Mouse (Mus musculus) hindbrain, embryonic 11.5 days (tissue): ENCODE data around the gene Ifngr2. TPM values are rescaled to one million over a fixed set of nuclear protein-coding genes. Genes with fewer than 3 reads are reported as not detected.

Experiments used
- ATAC-seq: fragments of 200-750 bp; cut with Nextera tagmentation; 2 replicates; pipeline ENCODE4 v1.8.0; 2017; ENCODE audit warnings: mild to moderate bottlenecking, moderate TSS enrichment, moderate library complexity; ENCODE audit not compliant: low FRiP score
- DNase-seq: peaks from one replicate; pipeline ENCODE4 v3.0.0-alpha.2; 2015; ENCODE audit warnings: low spot score
- H3K27ac ChIP-seq: fragments of 300-500 bp; sonication (generic); 2 replicates; pipeline ENCODE4 v1.5.1; 2014; ENCODE audit warnings: mild to moderate bottlenecking, low read depth, low read length
- H3K27me3 ChIP-seq: fragments of 300-500 bp; sonication (generic); 2 replicates; pipeline ENCODE4 v1.6.1; 2014; ENCODE audit warnings: mild to moderate bottlenecking, low read length, moderate library complexity, mixed read lengths; ENCODE audit not compliant: control insufficient read depth, insufficient read depth
- H3K36me3 ChIP-seq: fragments of 300-500 bp; sonication (generic); 2 replicates; pipeline ENCODE4 v1.6.1; 2014; ENCODE audit warnings: mild to moderate bottlenecking, low read length, moderate library complexity, mixed read lengths; ENCODE audit not compliant: control insufficient read depth, insufficient read depth
- H3K4me1 ChIP-seq: fragments of 300-500 bp; sonication (generic); replicated peaks from 2 replicates; pipeline ENCODE4 v1.6.1; 2014; ENCODE audit warnings: low read length, mixed read lengths; ENCODE audit not compliant: control insufficient read depth, insufficient read depth
- H3K4me2 ChIP-seq: fragments of 300-500 bp; sonication (generic); replicated peaks from 2 replicates; pipeline ENCODE4 v1.6.1; 2014; ENCODE audit warnings: mild to moderate bottlenecking, low read depth, low read length
- H3K4me3 ChIP-seq: fragments of 300-500 bp; sonication (generic); 2 replicates; pipeline ENCODE4 v1.5.1; 2014; ENCODE audit warnings: low read depth, low read length
- H3K9ac ChIP-seq: fragments of 300-500 bp; sonication (generic); 2 replicates; pipeline ENCODE4 v1.6.1; 2014; ENCODE audit warnings: low read depth, low read length
- H3K9me3 ChIP-seq: fragments of 300-500 bp; sonication (generic); 2 replicates; pipeline ENCODE4 v1.6.1; 2016; ENCODE audit warnings: low read length; ENCODE audit not compliant: control insufficient read depth
- WGBS: fragments of 180-500 bp; shearing (Covaris S2); extraction: QIAGEN DNeasy Blood & Tissue Kit; methylation state at CpG from one replicate; pipeline ENCODE4 v1.1.7; 2014; 5-methylcytosine and 5-hydroxymethylcytosine counted together
- polyA plus RNA-seq: library from polyadenylated mRNA; unstranded; fragments of >200 nt; fragmentation: Nextera tagmentation; extraction: Ambion mirVana; gene quantifications from 2 replicates; pipeline ENCODE4 v1.2.1, GENCODE M21; 2014

The Ifngr2 gene
- polyA plus RNA-seq: 35.1 and 36.8 TPM in 2 replicates

- under 1% methylated on average over 51 of the region's 74 CpGs for WGBS
- DNase-seq (peak; percentile 65), ATAC-seq (peak; percentile 91)
- no peaks in the 10 kb centered on the region for H3K36me3 ChIP-seq
- no peak within 1 kb of the TSS for H3K27ac ChIP-seq
- no peaks in the 10 kb centered on the region; the same call in 1 of the 2 replicates for H3K4me1 ChIP-seq
- H3K9me3 ChIP-seq: no peaks in the 10 kb centered on the region
- peak within 1 kb of the TSS; percentile 73 for H3K4me3 ChIP-seq
- H3K9ac ChIP-seq: peak within 1 kb of the TSS; percentile 89
- H3K4me2 ChIP-seq: peak within 1 kb of the TSS; percentile 89
- H3K27me3 ChIP-seq: no peaks in the 10 kb centered on the region
Measured at GRCm38 (mm10) chr16:91546836-91547741, at the start of gene Ifngr2. Ifngr2 (plus strand) TSS chr16:91547072.

GRCm38 (mm10) chr16:91498041-91498440 lies 48.8 kb upstream of the Ifngr2 start:
- Histone ChIP-seq H3K4me1 (no peaks in the 10 kb centered on the region), H3K36me3 (peaks cover 5% of the 10 kb centered on the region; the same call in 1 of the 2 replicates), H3K27me3 (no peaks in the 10 kb centered on the region), H3K27ac (no peak overlapping the region), H3K4me2 (no peak overlapping the region), H3K9me3 (no peaks in the 10 kb centered on the region), H3K4me3 (no peak overlapping the region), H3K9ac (no peak overlapping the region)
- ATAC-seq: no peak
- no peak for DNase-seq
- 91% methylated on average over 7 of the region's 7 CpGs for WGBS

- no peak overlapping the region for H3K4me3 ChIP-seq
- H3K9me3 ChIP-seq: no peaks in the 10 kb centered on the region
- no peak for ATAC-seq
- WGBS: 92% methylated on average over 7 of the region's 7 CpGs
- H3K36me3 ChIP-seq: peaks cover 12% of the 10 kb centered on the region
- no peaks in the 10 kb centered on the region for H3K4me1 ChIP-seq
- H3K27ac ChIP-seq: no peak overlapping the region
- DNase-seq: no peak
- no peaks in the 10 kb centered on the region for H3K27me3 ChIP-seq
- H3K9ac ChIP-seq: no peak overlapping the region
- no peak overlapping the region for H3K4me2 ChIP-seq
Measured at GRCm38 (mm10) chr16:91504701-91505100, 42.2 kb upstream of the Ifngr2 start.

GRCm38 (mm10) chr16:91505116-91505601 lies 41.7 kb upstream of the Ifngr2 start:
- no peaks in the 10 kb centered on the region for H3K9me3 ChIP-seq
- H3K36me3 ChIP-seq: peaks cover 12% of the 10 kb centered on the region
- no peak overlapping the region for H3K9ac ChIP-seq
- H3K27me3 ChIP-seq: no peaks in the 10 kb centered on the region
- H3K4me2 ChIP-seq: no peak overlapping the region
- no peak for DNase-seq
- no peak for ATAC-seq
- H3K4me3 ChIP-seq: no peak overlapping the region
- H3K4me1 ChIP-seq: no peaks in the 10 kb centered on the region
- 87% methylated on average over 15 of the region's 15 CpGs for WGBS
- H3K27ac ChIP-seq: no peak overlapping the region

GRCm38 (mm10) chr16:91506396-91506795 lies 40.5 kb upstream of the Ifngr2 start:
- no peak for ATAC-seq
- Histone ChIP-seq H3K9ac (no peak overlapping the region), H3K9me3 (no peaks in the 10 kb centered on the region), H3K27ac (no peak overlapping the region), H3K4me2 (no peak overlapping the region), H3K27me3 (no peaks in the 10 kb centered on the region), H3K4me3 (no peak overlapping the region), H3K36me3 (peaks cover 12% of the 10 kb centered on the region), H3K4me1 (no peaks in the 10 kb centered on the region)
- WGBS: 95% methylated on average over 12 of the region's 12 CpGs
- DNase-seq: no peak

- H3K4me2 ChIP-seq: no peak overlapping the region
- no peaks in the 10 kb centered on the region for H3K4me1 ChIP-seq
- H3K9me3 ChIP-seq: no peaks in the 10 kb centered on the region
- no peaks in the 10 kb centered on the region for H3K36me3 ChIP-seq
- 34% methylated on average over 7 of the region's 7 CpGs for WGBS
- no peak overlapping the region for H3K27ac ChIP-seq
- no peak overlapping the region for H3K9ac ChIP-seq
- no peaks in the 10 kb centered on the region for H3K27me3 ChIP-seq
- DNase-seq (peak; percentile 88), ATAC-seq (peak; percentile 56)
- no peak overlapping the region for H3K4me3 ChIP-seq
Measured at GRCm38 (mm10) chr16:91512161-91512787, 34.6 kb upstream of the Ifngr2 start.

- no peaks in the 10 kb centered on the region for H3K27me3 ChIP-seq
- no peaks in the 10 kb centered on the region for H3K4me1 ChIP-seq
- WGBS: 91% methylated on average over 6 of the region's 6 CpGs
- ATAC-seq: no peak
- no peak for DNase-seq
- no peak overlapping the region for H3K4me2 ChIP-seq
- no peak overlapping the region for H3K27ac ChIP-seq
- H3K9ac ChIP-seq: no peak overlapping the region
- no peaks in the 10 kb centered on the region for H3K36me3 ChIP-seq
- H3K9me3 ChIP-seq: no peaks in the 10 kb centered on the region
- H3K4me3 ChIP-seq: no peak overlapping the region
Measured at GRCm38 (mm10) chr16:91513099-91513498, 33.8 kb upstream of the Ifngr2 start.

- no peak for DNase-seq
- WGBS: 83% methylated on average over 7 of the region's 7 CpGs
- H3K4me2 ChIP-seq: no peak overlapping the region
- no peak for ATAC-seq
- H3K9ac ChIP-seq: no peak overlapping the region
- no peaks in the 10 kb centered on the region for H3K27me3 ChIP-seq
- no peak overlapping the region for H3K4me3 ChIP-seq
- H3K4me1 ChIP-seq: no peaks in the 10 kb centered on the region
- no peaks in the 10 kb centered on the region for H3K9me3 ChIP-seq
- no peaks in the 10 kb centered on the region for H3K36me3 ChIP-seq
- no peak overlapping the region for H3K27ac ChIP-seq
Measured at GRCm38 (mm10) chr16:91517020-91517419, 29.9 kb upstream of the Ifngr2 start.
